Mouse (Mus musculus): ENCODE data around the gene Rrp1. TPM values are rescaled to one million over a fixed set of nuclear protein-coding genes. Genes with fewer than 3 reads are reported as not detected.

The Rrp1 gene
- polyA plus RNA-seq, 1 experiment from 2014 or later = 265 TPM

GRCm38 (mm10) chr10:78372681-78373668, 39.9 kb downstream of the Rrp1 start:
- 65% methylated on average over 27 of the region's 27 CpGs for WGBS

GRCm38 (mm10) chr10:78371746-78372145, 41.1 kb downstream of the Rrp1 start:
- no peaks in the 10 kb centered on the region for H3K27me3 ChIP-seq (ENCODE audit: control insufficient read depth, insufficient read depth, low read length)
- H3K4me3 ChIP-seq (ENCODE audit: low read length) = no peak overlapping the region
- no peak overlapping the region for H3K27ac ChIP-seq (ENCODE audit: low read depth, low read length)
- H3K9me3 ChIP-seq (ENCODE audit: control insufficient read depth, low read length) = no peaks in the 10 kb centered on the region
- no peak overlapping the region for H3K4me2 ChIP-seq (replicated peaks; ENCODE audit: low read depth, low read length)
- 67% methylated on average over 6 of the region's 6 CpGs for WGBS
- 0 out of 2 replicates have a peak, but pooled peaks cover under 1% of the 10 kb centered on the region for H3K4me1 ChIP-seq (ENCODE audit: control insufficient read depth, insufficient read depth, low read length)
- H3K36me3 ChIP-seq (ENCODE audit: control insufficient read depth, insufficient read depth, low read length) = no peaks in the 10 kb centered on the region
- ATAC-seq (ENCODE audit: low FRiP score, low TSS enrichment) = no peak
- no peak overlapping the region for H3K9ac ChIP-seq (ENCODE audit: low read depth, low read length)

More at GRCm38 (mm10) chr10:78372681-78373668, 39.9 kb downstream of the Rrp1 start:
- 0 out of 2 replicates have a peak, but pooled peaks have one; percentile 33 for ATAC-seq (ENCODE audit: low FRiP score, low TSS enrichment)
- Histone ChIP-seq H3K4me3 (ENCODE audit: low read length) (no peak overlapping the region; the same call in 1 of the 2 replicates), H3K27ac (ENCODE audit: low read depth, low read length) (no peak overlapping the region), H3K4me2 (replicated peaks; ENCODE audit: low read depth, low read length) (no peak overlapping the region), H3K27me3 (ENCODE audit: control insufficient read depth, insufficient read depth, low read length) (no peaks in the 10 kb centered on the region), H3K36me3 (ENCODE audit: control insufficient read depth, insufficient read depth, low read length) (no peaks in the 10 kb centered on the region), H3K9me3 (ENCODE audit: control insufficient read depth, low read length) (no peaks in the 10 kb centered on the region), H3K9ac (ENCODE audit: low read depth, low read length) (no peak overlapping the region), H3K4me1 (ENCODE audit: control insufficient read depth, insufficient read depth, low read length) (no peaks in the 10 kb centered on the region)

- Histone ChIP-seq H3K9ac (ENCODE audit: low read depth, low read length) (no peak overlapping the region), H3K36me3 (ENCODE audit: control insufficient read depth, insufficient read depth, low read length) (no peaks in the 10 kb centered on the region), H3K4me1 (ENCODE audit: control insufficient read depth, insufficient read depth, low read length) (peaks cover 4% of the 10 kb centered on the region; the same call in 1 of the 2 replicates), H3K9me3 (ENCODE audit: control insufficient read depth, low read length) (no peaks in the 10 kb centered on the region), H3K27me3 (ENCODE audit: control insufficient read depth, insufficient read depth, low read length) (no peaks in the 10 kb centered on the region), H3K4me2 (replicated peaks; ENCODE audit: low read depth, low read length) (no peak overlapping the region), H3K4me3 (ENCODE audit: low read length) (no peak overlapping the region), H3K27ac (ENCODE audit: low read depth, low read length) (no peak overlapping the region)
- 65% methylated on average over 4 of the region's 4 CpGs for WGBS
- ATAC-seq (ENCODE audit: low FRiP score, low TSS enrichment) = no peak
Measured at GRCm38 (mm10) chr10:78367586-78367985, 45.3 kb downstream of the Rrp1 start.

- no peak overlapping the region for H3K4me2 ChIP-seq (replicated peaks; ENCODE audit: low read depth, low read length)
- H3K4me3 ChIP-seq (ENCODE audit: low read length) = no peak overlapping the region
- 0 out of 2 replicates have a peak overlapping the region, but pooled peaks have one; percentile 24 for H3K27ac ChIP-seq (ENCODE audit: low read depth, low read length)
- no peaks in the 10 kb centered on the region for H3K27me3 ChIP-seq (ENCODE audit: control insufficient read depth, insufficient read depth, low read length)
- no peaks in the 10 kb centered on the region for H3K9me3 ChIP-seq (ENCODE audit: control insufficient read depth, low read length)
- H3K4me1 ChIP-seq (ENCODE audit: control insufficient read depth, insufficient read depth, low read length) = peaks cover 4% of the 10 kb centered on the region; the same call in 1 of the 2 replicates
- H3K9ac ChIP-seq (ENCODE audit: low read depth, low read length) = no peak overlapping the region
- H3K36me3 ChIP-seq (ENCODE audit: control insufficient read depth, insufficient read depth, low read length) = no peaks in the 10 kb centered on the region
- no peak for ATAC-seq (ENCODE audit: low FRiP score, low TSS enrichment)
- WGBS = 64% methylated on average over 9 of the region's 9 CpGs
Measured at GRCm38 (mm10) chr10:78366851-78367312, 46.0 kb downstream of the Rrp1 start.

GRCm38 (mm10) chr10:78366195-78366834, 46.5 kb downstream of the Rrp1 start:
- Histone ChIP-seq H3K4me1 (ENCODE audit: control insufficient read depth, insufficient read depth, low read length) (peaks cover 4% of the 10 kb centered on the region; the same call in 1 of the 2 replicates), H3K27me3 (ENCODE audit: control insufficient read depth, insufficient read depth, low read length) (no peaks in the 10 kb centered on the region), H3K9me3 (ENCODE audit: control insufficient read depth, low read length) (no peaks in the 10 kb centered on the region), H3K36me3 (ENCODE audit: control insufficient read depth, insufficient read depth, low read length) (no peaks in the 10 kb centered on the region), H3K4me3 (ENCODE audit: low read length) (no peak overlapping the region), H3K4me2 (replicated peaks; ENCODE audit: low read depth, low read length) (no peak overlapping the region), H3K9ac (ENCODE audit: low read depth, low read length) (no peak overlapping the region), H3K27ac (ENCODE audit: low read depth, low read length) (0 out of 2 replicates have a peak overlapping the region, but pooled peaks have one; percentile 24)
- no peak for ATAC-seq (ENCODE audit: low FRiP score, low TSS enrichment)
- WGBS = 48% methylated on average over 5 of the region's 5 CpGs

GRCm38 (mm10) chr10:78365555-78365954, 47.3 kb downstream of the Rrp1 start:
- Histone ChIP-seq H3K4me2 (replicated peaks; ENCODE audit: low read depth, low read length) (no peak overlapping the region), H3K27me3 (ENCODE audit: control insufficient read depth, insufficient read depth, low read length) (no peaks in the 10 kb centered on the region), H3K27ac (ENCODE audit: low read depth, low read length) (no peak overlapping the region), H3K9ac (ENCODE audit: low read depth, low read length) (no peak overlapping the region), H3K36me3 (ENCODE audit: control insufficient read depth, insufficient read depth, low read length) (no peaks in the 10 kb centered on the region), H3K4me1 (ENCODE audit: control insufficient read depth, insufficient read depth, low read length) (peaks cover 4% of the 10 kb centered on the region; the same call in 1 of the 2 replicates), H3K4me3 (ENCODE audit: low read length) (no peak overlapping the region), H3K9me3 (ENCODE audit: control insufficient read depth, low read length) (no peaks in the 10 kb centered on the region)
- ATAC-seq (ENCODE audit: low FRiP score, low TSS enrichment) = no peak
- WGBS = 82% methylated on average over 6 of the region's 6 CpGs

- Histone ChIP-seq H3K4me1 (ENCODE audit: control insufficient read depth, insufficient read depth, low read length) (peaks cover 4% of the 10 kb centered on the region; the same call in 1 of the 2 replicates), H3K4me3 (ENCODE audit: low read length) (no peak overlapping the region), H3K4me2 (replicated peaks; ENCODE audit: low read depth, low read length) (no peak overlapping the region), H3K36me3 (ENCODE audit: control insufficient read depth, insufficient read depth, low read length) (no peaks in the 10 kb centered on the region), H3K27ac (ENCODE audit: low read depth, low read length) (no peak overlapping the region), H3K9me3 (ENCODE audit: control insufficient read depth, low read length) (no peaks in the 10 kb centered on the region), H3K9ac (ENCODE audit: low read depth, low read length) (no peak overlapping the region), H3K27me3 (ENCODE audit: control insufficient read depth, insufficient read depth, low read length) (no peaks in the 10 kb centered on the region)
- no peak for ATAC-seq (ENCODE audit: low FRiP score, low TSS enrichment)
- WGBS = 73% methylated on average over 2 of the region's 2 CpGs
Measured at GRCm38 (mm10) chr10:78364106-78364505, 48.7 kb downstream of the Rrp1 start.

GRCm38 (mm10) chr10:78363366-78363765, 49.5 kb downstream of the Rrp1 start:
- 91% methylated on average over 6 of the region's 6 CpGs for WGBS
- no peak for ATAC-seq (ENCODE audit: low FRiP score, low TSS enrichment)
- Histone ChIP-seq H3K4me2 (replicated peaks; ENCODE audit: low read depth, low read length) (no peak overlapping the region), H3K27ac (ENCODE audit: low read depth, low read length) (no peak overlapping the region), H3K4me3 (ENCODE audit: low read length) (no peak overlapping the region), H3K36me3 (ENCODE audit: control insufficient read depth, insufficient read depth, low read length) (no peaks in the 10 kb centered on the region), H3K9me3 (ENCODE audit: control insufficient read depth, low read length) (no peaks in the 10 kb centered on the region), H3K27me3 (ENCODE audit: control insufficient read depth, insufficient read depth, low read length) (no peaks in the 10 kb centered on the region), H3K9ac (ENCODE audit: low read depth, low read length) (no peak overlapping the region), H3K4me1 (ENCODE audit: control insufficient read depth, insufficient read depth, low read length) (peaks cover 4% of the 10 kb centered on the region; the same call in 1 of the 2 replicates)
